Mouse (Mus musculus): Measurements from ENCODE around the gene Gm42417.

DNA sequence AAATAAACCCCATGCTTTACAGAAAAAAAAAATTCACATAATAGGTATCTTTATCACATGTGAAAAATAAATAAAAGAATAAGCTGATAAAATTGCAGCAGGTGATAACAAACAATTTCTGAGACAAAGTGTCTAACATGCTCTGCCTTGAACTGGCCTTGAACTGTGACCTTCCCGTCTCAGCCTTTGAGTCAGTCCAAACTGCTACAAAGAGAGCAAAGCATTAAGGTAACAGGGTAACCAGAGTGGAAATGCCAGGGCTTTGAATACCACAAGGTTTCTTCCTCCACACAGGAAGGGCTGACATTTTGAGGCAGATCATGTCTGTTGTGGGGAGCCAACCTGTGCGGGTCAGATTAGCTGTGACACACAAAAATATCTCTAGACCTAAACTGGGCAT, 6.2 kb upstream of the Gm42417 start:
- TF ChIP-seq CTCF (IDR thresholded peaks at IDR 0.05; ENCODE audit: control insufficient read depth, insufficient read depth, insufficient read length): no peak
- no peak for TF ChIP-seq USF1 (IDR thresholded peaks at IDR 0.05; ENCODE audit: low read depth)
- TF ChIP-seq CEBPB (IDR thresholded peaks at IDR 0.05; ENCODE audit: low read depth): no peak
- no peak for TF ChIP-seq MAX (IDR thresholded peaks at IDR 0.05)
